Mouse (Mus musculus): ENCODE measurements around the gene Bcas3. TPM values are rescaled to one million over a fixed set of nuclear protein-coding genes. Genes with fewer than 3 reads are reported as not detected.
A peak's percentile ranks its signal among the peaks of the same experiment; 100 is the strongest.

Bcas3 gene
- total RNA-seq, 1 experiment from 2014 or later: 40.5 TPM

GRCm38 (mm10) chr11:85754631-85755502 lies 401.9 kb downstream of the Bcas3 start:
- DNase-seq: no peak

GRCm38 (mm10) chr11:85755503-85756044 lies 402.6 kb downstream of the Bcas3 start:
- DNase-seq: no peak

GRCm38 (mm10) chr11:85758891-85759290 lies 405.9 kb downstream of the Bcas3 start:
- DNase-seq: no peak

GRCm38 (mm10) chr11:85759634-85760439 lies 406.9 kb downstream of the Bcas3 start:
- DNase-seq: no peak

GRCm38 (mm10) chr11:85760486-85761141 lies 407.6 kb downstream of the Bcas3 start:
- peak; percentile 67 for DNase-seq

GRCm38 (mm10) chr11:85761170-85761569 lies 408.2 kb downstream of the Bcas3 start:
- no peak for DNase-seq

- no peak for DNase-seq
Measured at GRCm38 (mm10) chr11:85763655-85764054, 410.7 kb downstream of the Bcas3 start.

GRCm38 (mm10) chr11:85766106-85766723 lies 413.2 kb downstream of the Bcas3 start:
- DNase-seq: no peak

- DNase-seq: no peak
Measured at GRCm38 (mm10) chr11:85766811-85767210, 413.8 kb downstream of the Bcas3 start.

- no peak for DNase-seq
Measured at GRCm38 (mm10) chr11:85769740-85770139, 416.8 kb downstream of the Bcas3 start.

- DNase-seq: no peak
Measured at GRCm38 (mm10) chr11:85773391-85773790, 420.4 kb downstream of the Bcas3 start.

- no peak for DNase-seq
Measured at GRCm38 (mm10) chr11:85774707-85775106, 421.7 kb downstream of the Bcas3 start.

GRCm38 (mm10) chr11:85775492-85775891 lies 422.5 kb downstream of the Bcas3 start:
- DNase-seq: peak; percentile 62

GRCm38 (mm10) chr11:85776861-85777360 lies 423.9 kb downstream of the Bcas3 start:
- no peak for DNase-seq

GRCm38 (mm10) chr11:85777950-85778349 lies 425.0 kb downstream of the Bcas3 start:
- no peak for DNase-seq

- DNase-seq: no peak
Measured at GRCm38 (mm10) chr11:85780303-85780702, 427.3 kb downstream of the Bcas3 start.

- no peak for DNase-seq
Measured at GRCm38 (mm10) chr11:85786113-85786718, 433.2 kb downstream of the Bcas3 start.

- DNase-seq: no peak
Measured at GRCm38 (mm10) chr11:85789750-85790149, 436.8 kb downstream of the Bcas3 start.

- no peak for DNase-seq
Measured at GRCm38 (mm10) chr11:85790267-85790666, 437.3 kb downstream of the Bcas3 start.

GRCm38 (mm10) chr11:85791212-85791611 lies 438.2 kb downstream of the Bcas3 start:
- no peak for DNase-seq

GRCm38 (mm10) chr11:85792534-85793215 lies 439.7 kb downstream of the Bcas3 start:
- DNase-seq: no peak

All from adrenal gland, postnatal 14 days (tissue).